Mouse (Mus musculus) liver, embryonic 14.5 days (tissue): ENCODE results near the gene Hbb-bs.

ENCODE experiments used
- CTCF ChIP-seq: IDR thresholded peaks from 2 replicates; pipeline ENCODE4 v1.5.1; 2016; ENCODE audit warnings: antibody characterized with exemption, low read depth, control low read depth
- EP300 ChIP-seq: IDR thresholded peaks from 2 replicates; pipeline ENCODE4 v1.6.1; 2016; ENCODE audit warnings: antibody characterized with exemption, low read depth

DNA sequence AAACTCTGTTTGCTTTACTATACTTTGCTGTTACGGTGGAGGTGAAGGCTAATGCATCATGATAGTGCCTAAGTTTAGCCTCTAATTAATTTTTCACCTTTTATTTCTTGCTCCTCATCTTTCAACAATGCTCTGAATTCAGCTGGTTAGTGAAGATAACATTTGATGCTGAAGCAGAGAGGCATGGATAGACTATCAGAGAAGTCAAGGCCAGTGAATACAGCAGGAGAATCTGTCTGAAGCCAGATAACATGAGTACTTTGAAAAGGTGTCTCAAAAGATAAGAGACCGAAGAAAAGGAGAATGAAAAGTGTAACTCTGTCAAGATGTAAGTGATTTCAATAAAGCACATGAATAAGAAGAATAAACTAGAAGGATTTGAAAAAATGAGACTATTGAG, 49.2 kb upstream of the Hbb-bs start:
- no peak for TF ChIP-seq CTCF
- TF ChIP-seq EP300, result peak; percentile 100
